Mouse (Mus musculus) layer of hippocampus, adult 11-12 months (tissue): ENCODE results near the gene Abcc9.

Source experiments
- DNase-seq: peaks from one replicate; pipeline ENCODE4 v3.0.0; 2022; ENCODE audit warnings: low spot score

Abcc9 gene

DNA sequence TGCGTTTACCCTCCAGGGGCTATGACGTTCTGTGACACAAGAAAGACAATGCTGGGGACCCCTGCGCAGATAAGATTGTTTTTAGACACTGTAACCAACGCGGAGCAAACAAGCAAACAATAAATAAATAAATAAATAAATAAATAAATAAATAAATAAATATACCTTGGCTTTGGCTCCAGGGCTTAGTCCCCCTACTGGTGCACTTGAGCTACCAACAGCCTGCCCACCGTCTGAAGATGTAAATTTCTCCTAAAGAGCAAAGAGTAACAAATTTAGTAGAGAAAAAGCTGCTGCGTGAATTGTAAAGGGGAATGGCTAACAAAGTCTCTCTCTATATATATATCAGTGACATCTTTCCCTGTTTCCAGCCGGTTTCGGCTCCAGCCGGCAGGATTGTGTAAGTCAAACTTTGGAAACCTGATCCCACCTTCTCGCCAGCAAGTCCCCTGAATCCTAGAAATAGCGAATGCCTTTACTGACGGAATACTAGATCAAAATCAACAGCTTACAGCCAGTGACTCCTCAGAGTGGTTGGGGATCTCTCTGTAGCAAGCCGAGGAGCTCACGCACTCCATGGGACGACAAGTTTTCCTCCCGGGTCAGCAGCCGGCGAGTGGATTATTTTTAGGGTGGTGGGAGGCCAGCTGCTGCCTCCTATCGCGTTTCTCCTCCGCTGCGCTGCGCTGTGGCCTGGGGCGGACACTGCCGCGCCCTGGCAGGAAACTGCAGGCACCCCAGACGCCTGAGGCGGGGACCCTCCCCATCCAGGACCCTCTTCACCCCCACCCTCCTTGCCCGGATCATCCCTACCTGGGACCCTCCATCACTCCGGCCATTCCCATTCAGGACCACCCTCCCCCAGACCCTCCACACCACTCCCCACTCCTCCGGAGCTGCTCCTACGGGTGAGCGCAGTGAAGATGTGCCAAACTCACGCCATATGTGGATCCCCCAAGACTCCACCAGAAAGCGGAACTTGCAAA lies at the start of gene Abcc9:
Abcc9 (minus strand) TSS at position 664 of the 986 bp plus-strand sequence.
- DNase-seq = no peak

DNA sequence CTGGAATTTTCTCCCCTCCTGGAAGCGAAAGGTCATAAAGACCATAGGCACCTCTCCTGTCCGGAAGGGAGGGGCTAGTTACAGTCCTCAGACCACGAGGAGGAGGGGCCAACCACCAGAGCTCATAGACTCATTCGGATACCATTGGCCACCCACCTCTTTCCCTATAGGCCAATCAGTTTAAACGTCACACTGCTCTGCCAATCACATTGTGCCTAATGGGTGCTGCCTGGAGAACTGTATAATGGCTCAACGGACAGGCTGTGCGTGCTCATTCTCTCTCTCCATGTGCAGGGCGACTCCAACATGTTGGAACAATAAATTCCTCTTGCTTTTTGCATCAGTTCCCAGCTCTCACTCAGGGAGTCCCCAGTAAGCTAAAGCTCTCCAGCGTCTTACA lies 49.2 kb upstream of the Abcc9 start:
- DNase-seq = no peak

DNA sequence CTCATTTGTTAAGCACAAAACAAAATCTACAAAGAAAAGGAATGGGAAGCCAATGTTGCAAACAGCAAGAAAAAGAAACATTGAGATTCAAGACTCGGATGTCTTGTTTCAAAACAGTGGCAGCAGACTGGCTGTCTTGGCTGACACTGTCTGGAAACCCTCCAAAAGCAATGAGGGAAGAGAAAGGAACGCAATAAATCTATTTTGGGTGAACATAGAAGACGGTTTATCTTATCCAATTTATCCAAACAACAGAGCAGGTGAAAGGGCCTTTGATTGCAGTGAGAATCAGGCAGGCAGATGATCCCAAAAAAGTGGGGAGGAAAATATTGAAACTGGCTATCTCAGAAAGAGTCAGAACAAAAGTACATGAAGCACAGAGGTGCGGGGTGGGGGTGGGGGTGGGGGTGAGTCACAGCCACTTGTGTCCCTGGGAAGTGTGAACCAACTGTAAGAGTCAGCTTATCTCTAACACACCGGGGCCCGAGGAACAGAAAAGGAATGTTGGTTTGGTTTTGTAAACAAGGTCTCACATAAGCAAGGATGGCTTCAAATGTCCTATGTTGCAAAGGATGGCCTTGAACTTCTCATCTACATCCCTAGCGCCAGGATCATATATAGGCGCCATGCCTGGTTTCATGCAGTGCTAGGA lies 46.1 kb upstream of the Abcc9 start:
- no peak for DNase-seq

DNA sequence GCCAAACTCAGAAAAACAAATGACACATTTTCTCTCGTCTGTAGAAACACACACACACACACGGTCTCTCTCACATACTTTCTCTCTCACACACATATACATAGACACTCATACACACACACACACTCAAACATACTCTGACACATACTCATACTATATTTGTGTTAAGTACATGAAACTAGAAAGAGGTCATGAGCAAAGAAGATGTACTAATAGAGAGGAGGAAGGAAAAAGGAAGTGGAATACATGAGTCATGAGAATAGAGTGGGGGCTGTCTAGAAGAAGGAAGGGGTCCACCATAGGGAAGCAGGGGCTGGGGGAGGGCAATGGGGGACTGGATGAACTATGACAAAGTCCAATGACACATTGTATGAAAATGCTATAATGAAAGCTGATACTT lies 45.0 kb upstream of the Abcc9 start:
- DNase-seq = no peak

DNA sequence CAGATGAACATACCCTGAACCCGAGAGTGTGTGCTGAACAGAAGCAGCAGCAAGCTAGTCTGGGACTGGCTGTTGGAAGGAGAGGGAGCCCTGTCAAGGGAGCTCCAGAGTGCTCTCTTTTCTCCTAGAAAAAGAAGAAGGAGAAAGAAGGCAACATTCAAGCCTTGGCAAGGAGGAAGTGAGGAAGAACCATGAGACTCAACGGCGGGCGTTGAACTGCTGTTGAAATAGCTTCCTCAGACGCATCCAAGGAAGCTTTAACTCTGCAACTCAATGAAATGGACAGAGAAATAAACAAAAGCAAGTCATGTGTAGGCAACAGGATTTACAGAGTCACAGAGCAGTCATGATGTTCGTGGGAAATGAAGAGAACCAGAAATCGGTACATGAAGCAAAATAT lies 44.6 kb upstream of the Abcc9 start:
- no peak for DNase-seq

DNA sequence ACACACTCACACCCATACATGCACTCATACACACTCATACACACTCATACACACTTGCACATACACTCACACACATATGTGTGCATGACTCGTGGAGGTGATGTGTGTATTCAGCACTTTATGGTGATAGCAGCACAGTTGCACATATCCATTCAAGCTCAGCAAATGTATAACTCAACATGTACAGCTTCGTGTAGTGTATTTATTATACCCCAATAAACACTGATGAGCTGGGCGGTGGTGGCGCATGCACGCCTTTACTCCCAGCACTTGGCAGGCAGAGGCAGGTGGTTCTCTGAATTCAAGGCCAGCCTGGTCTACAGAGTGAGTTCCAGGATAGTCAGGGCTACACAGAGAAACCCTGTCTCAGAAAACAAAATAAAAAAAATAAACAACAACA lies 43.4 kb upstream of the Abcc9 start:
- no peak for DNase-seq

DNA sequence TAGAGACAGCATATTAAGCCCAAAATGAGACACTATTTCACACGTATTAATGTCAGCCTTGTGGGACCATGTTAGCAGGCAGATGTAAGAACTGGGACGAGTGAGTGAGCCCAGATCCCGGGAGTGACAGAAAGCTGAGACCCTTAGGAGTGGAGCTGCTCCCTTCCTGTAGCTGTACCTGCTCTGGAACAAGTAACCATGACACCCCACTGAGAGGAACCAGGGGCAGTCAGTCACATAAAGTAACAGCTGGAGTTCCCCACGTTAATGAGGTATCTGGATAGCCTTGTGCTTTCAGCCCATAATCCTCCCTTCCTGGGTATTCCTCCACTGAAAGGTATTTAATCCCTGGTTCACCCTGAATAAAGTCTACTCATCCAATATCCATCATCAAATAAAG lies 41.1 kb upstream of the Abcc9 start:
- no peak for DNase-seq

DNA sequence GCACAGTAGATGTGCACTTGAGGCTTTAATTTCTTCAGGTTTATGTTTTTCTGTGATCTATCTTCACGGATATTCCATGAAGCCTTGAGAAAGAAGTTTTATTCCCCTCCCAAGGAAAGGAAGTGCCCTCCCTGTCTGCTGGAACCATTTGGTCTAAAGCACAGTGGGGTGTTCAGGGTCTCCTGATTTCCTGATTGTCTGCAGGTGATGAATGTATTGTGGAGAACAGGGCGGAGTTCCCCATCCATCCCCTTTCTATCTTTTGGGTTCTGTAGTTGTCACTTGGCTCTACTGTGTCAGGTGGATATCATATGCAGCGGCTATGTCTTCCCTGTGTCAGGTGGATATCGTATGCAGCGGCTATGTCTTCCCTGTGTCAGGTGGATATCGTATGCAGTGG lies 39.6 kb upstream of the Abcc9 start:
- DNase-seq = no peak

DNA sequence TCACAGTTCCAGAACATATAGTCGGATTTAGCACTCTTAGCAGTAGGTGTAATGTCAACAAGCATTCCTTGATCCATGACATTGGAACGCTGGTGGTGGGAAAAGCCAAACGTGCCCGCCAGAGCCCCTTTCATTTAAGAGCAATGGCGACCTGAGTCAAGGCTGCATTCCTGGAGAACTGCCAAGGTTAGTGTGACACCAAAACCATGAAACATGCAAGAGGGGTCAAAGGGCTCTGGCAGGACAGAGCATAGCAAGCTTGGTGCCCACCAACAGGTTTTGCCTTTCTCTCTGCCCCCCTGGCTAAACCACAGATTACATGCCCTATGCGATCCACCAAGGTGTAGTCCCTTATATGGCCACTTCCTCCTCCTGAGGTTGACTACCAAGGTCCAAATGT lies 36.5 kb upstream of the Abcc9 start:
- no peak for DNase-seq

DNA sequence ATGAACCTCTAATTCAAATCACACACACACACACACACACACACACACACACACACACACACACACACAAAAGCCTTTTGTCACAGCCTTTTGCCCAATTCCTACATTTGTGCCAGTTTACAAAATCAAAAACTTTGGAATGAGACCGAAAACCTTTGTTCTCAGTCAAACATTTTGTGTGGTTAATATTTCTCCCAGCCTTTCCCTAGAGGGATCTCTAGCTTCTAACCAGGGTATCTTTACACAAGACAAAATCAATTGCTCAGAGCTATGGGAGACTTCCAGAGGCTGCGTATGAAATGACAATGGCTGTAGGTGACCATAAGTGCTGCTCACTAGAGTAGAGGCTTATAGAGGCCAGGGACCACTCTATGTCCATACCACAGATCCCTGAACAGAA lies 36.1 kb upstream of the Abcc9 start:
- DNase-seq = no peak

DNA sequence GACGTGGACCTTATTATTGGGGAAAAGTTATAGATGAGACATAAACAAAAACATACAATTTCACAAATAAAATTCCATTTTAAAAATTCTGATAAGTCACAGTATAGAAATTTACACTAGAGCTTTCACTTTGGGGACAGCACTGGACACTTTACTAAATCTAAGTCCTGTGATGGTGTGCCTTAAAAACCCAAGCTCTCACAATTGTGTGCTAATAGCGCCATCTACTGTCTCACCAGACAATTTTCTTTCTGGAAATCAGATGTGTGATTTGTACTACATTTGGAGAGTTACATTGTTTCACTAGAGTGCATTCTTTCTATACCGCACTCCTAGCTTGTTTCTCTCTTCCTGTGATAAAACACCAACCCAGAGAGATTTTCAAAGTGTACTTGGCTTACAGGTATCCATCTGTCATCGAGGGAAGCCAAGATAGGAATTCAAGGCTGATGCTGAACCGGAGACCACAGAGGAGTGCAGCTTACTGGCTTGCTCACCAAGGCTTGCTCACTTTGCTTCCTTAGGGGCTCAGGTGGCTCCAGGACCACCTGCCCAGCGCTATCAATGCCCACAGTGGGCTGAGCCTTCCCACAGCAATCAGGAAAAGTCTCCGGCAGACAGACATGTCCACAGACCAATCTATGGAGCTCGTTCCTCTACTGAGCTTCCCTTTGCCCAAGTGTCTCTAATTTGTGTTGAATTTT lies 33.3 kb upstream of the Abcc9 start:
- no peak for DNase-seq

DNA sequence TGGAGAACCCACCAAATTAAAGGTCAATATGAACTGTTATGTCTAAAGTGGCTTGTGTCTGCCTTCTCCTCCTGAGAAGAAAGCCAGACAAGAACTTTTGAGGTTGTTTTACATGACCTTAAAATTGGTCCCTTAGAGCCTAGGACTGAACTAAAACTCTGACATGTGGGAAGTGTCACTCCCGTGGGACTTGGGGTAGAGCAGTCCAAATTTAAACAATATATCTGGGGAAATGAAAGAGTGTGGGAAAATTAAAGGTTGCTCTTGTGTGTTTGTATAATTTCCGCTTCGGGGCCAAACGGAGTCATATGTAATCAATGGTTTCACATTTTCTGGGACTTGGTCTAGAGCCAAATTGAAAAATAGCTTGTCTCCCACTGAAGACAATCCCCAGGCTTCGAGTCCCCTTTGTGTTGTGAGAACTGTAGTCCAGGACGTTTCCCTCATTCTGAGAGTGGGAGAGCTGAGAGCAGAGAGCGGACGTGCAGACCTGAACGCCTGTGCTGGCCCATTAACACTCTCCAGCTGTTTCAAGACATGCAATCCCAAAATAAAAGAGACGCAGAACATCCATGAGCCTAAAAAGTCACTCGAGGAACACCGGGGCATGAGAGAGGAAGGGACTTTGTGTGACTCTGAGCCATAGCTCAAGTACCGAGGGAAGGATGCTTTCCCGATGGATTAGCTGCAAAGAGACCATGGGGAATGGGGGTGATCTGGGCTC lies 30.6 kb upstream of the Abcc9 start:
- no peak for DNase-seq

DNA sequence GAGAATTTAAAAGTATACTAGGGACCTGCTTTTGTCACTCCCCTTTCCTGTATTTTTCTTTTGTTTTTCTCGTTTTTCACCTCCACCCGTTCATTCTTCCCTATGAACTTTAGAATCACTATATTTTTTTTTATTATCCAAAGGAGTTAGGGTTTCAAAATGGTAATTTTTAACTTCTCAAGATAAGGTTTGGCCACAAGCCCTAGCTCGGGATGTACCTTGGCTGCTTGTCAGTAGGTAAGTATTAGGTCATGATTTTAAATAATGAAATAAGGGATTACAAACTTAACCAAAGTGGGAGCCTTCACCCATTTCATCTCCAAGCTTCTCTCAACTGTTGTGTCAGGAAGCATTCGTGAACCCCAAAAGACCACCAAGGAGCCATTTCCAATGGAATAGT lies 23.9 kb upstream of the Abcc9 start:
- DNase-seq = no peak

DNA sequence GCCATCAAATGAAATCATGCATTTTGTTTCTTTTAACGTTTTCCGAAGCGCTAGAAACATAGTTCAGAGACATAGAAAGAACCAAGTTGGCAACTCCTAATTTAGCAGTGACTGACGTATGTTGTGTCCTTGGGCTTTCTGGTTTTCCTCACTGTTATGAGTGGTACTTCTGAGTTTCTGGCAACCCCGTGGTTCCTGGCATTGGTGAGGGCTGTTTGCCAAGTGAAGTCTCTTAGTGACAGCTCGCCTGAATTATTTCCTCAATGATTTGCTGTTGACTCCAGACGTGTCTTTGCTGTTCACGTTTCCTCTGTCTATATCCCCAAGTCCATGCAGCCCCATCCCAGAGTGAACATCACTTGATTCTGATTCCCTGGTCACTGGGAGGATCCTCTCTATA lies 19.6 kb upstream of the Abcc9 start:
- DNase-seq = no peak

DNA sequence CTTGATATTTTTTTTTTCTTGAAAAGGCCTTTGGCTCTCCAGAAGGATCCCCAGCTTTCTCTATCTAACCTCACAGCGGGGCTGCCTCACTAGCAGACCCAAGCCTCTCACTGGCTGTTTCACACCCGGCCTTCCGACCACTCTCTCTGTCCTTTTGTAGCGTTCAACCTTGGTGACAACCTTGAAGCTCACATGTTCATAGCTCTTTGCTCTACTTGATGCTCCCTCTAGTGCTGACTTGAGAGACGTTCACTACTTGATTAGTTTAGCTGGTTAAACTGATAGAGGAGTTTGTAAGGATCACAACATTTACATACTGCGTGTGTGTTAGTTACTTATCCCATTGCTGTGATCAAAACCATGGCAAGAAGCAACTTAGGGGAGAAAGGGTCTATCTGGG lies 18.5 kb upstream of the Abcc9 start:
- DNase-seq = no peak

DNA sequence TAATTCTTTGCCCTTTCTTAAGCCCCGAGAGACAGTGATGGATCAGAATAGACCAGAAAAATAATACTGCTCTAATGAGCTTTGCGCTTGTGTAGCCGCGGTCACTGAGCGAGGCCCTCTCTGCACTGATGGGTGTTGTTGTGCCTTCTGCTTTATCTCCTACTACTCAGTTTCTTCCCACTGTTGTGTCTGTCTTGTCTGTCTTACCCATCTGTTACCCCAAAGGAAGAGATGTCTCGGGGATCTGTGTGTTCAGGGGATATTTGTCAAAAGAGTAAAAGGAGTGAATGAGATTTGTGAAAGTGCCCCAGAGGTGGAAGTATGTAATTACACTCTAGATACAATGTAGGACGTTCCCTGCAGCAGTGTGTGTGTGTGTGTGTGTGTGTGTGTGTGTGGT lies 16.1 kb upstream of the Abcc9 start:
- no peak for DNase-seq

DNA sequence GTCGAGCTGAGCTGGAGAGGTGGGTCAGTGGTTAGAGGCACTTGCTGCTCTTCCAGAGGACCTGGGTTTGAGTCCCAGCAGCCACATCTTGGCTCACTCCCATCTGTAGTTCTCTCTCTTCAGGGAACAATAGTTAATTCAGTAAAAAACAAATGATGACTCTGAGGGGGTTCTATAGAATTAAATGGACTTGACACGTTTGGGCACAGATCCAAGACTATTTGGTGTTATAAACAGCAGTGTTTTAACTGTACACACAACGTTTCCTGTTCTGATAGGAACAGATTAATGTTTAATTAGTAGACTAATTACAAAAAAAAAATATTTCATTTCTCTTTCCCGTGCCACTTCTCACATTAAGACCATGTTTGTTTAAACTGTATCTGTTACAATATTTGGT lies 15.1 kb upstream of the Abcc9 start:
- no peak for DNase-seq

DNA sequence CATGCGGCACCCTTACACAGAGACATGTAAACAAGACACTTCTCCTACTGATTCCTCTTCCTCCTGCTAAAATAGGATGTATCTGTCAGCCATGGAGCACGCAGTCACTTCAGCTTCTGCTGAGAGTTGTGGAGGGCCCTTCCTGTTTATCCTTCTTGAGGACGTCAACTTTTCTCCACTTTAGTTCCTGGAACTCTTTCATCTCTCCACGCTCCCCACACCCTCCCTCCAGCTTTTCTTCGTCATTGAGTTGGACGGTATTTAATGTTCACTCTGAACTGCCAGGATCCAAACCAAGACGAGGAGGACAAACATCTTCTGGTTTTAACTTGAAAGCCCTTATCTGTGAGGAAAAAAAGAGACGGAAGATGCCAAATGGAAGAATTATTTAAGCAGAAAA lies 12.9 kb upstream of the Abcc9 start:
- no peak for DNase-seq

DNA sequence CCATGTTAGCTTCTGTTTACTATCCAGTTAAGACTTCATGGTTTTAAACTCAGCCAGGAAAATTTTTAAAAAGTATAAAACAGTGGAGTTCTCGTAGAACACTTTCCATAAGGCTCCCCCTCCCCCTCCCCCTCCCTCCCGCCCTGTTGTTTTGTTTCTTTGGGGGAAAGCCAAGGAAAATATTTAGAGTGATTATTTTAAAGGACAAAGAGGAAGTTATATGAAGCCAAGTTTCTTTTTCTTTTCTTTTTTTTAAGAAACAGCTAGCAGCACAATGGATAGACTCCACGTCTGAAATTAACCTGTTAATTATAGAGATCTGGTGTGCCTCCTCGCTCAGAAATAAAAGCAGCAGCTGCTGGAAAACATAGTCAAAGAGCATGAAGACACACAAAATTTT lies 9.0 kb upstream of the Abcc9 start:
- no peak for DNase-seq

DNA sequence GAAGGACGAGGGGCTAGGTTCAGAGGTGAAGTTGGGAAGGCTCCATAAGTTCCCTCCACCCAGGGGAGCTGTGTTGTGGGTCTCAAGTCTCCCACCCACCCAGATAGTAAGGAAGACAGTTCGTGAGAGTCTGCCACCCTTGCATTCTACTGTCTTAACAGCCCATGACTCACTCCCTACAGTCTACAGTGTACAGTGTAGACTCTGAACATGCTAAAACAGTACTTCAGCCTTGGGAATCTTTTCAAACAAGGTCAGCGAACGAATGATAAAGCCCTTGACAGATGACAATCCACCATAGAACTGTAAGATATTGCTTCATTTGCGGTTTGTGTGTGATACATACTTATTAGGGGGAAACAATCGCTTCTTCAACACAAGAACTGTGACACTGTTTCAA lies 8.6 kb upstream of the Abcc9 start:
- DNase-seq = no peak

DNA sequence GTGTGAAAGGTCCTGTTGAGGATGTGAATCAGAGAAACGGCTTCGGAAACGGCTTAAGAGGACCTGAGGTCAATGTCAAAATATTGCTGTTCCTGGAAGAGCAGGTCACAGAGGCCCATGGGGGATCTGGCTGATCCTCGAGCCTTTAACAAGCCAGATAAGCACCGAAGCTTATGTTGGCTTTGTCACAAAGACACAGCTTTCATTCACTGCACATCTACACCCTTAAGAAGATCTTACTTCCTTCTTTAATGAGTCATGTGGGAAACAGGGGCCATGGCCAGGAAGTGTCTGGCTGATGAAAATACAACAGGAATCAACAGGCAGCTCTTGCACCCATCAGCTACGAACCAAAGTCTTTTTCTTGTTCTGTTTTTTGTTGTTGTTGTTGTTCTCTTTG lies 6.3 kb upstream of the Abcc9 start:
- DNase-seq = no peak

DNA sequence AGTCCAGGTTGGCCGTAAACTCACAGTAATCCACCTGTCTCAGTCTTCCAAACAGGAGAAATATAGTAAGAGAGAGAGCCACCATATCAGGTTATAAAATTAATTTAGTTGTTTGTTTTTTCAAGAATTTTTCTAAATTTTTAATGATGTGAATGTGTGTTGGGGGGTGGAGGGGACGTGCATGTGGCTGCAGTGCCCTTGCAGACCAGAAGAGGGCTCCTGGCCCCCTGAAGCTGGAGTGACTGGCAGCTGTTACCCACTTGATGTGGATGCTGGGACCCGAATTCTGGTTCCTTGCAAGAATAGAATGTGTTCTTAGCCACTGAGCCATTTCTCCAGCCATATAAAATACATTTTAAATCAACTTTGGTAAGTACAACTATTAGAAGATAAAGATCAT lies 4.6 kb upstream of the Abcc9 start:
- DNase-seq = no peak
